Mouse (Mus musculus): ENCODE results near the gene Arhgef3. TPM values are rescaled to one million over a fixed set of nuclear protein-coding genes. Genes with fewer than 3 reads are reported as not detected.

Arhgef3 gene
- polyA plus RNA-seq, 1 experiment from 2014 or later, result 3.5 TPM

DNA sequence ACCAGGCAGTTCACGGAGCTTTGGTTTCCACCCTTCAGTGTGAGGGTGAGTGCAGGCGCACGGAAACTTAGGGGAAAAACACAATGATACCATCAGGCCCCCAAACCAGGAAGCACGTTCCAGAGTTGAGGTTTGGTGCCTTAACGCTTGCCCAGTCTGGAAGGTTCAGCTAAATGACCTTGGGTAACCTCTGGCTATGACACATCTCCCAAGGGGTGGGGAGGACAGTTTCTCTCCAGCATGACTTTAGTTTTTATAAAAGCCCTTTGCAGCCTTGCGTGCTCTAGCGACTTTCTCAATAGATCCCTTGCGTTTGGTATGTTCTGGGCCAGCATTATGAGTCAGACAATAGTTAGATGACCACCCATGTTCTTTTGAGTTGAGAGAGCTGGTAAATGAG lies 8.8 kb downstream of the Arhgef3 start:
- no peaks in the 10 kb centered on the region for H3K4me1 ChIP-seq (replicated peaks; ENCODE audit: control insufficient read depth, insufficient read depth, low read length)
- H3K4me2 ChIP-seq (replicated peaks; ENCODE audit: low read depth, low read length), result no peak overlapping the region
- no peaks in the 10 kb centered on the region for H3K9me3 ChIP-seq (ENCODE audit: control insufficient read depth, low read length)
- 53% methylated on average over 8 of the region's 8 CpGs for WGBS
- no peak overlapping the region for H3K4me3 ChIP-seq (ENCODE audit: low read depth, low read length)
- ATAC-seq (ENCODE audit: low FRiP score) (no peak), DNase-seq (ENCODE audit: low spot score) (no peak)
- no peak overlapping the region for H3K27ac ChIP-seq (ENCODE audit: low read depth, low read length)
- no peak overlapping the region for H3K9ac ChIP-seq (ENCODE audit: low read depth, low read length)
- no peaks in the 10 kb centered on the region for H3K27me3 ChIP-seq (ENCODE audit: control insufficient read depth, insufficient read depth, low read length)
- no peaks in the 10 kb centered on the region for H3K36me3 ChIP-seq (ENCODE audit: control insufficient read depth, insufficient read depth, low read length)

DNA sequence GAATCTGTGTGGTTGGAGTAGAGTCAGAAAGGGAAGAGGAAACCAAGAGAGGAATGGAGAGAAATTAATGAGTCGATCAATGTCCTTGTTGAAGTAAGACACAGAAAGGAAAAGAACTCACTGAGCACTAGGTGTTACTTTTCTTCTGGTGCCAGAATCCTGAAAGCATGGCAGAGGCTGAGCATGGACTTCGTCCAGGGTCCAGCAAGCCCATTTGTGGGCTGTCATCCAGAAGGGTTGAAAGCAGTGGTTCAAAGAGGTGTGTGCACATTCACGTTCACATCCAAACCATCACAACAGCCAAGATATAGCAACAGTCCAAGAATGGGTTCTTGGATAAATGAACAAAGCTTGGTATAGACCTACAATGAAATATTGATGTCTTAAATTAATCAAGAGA lies 15.3 kb downstream of the Arhgef3 start:
- 91% methylated on average over 3 of the region's 3 CpGs for WGBS
- H3K27ac ChIP-seq (ENCODE audit: low read depth, low read length), result no peak overlapping the region
- H3K4me3 ChIP-seq (ENCODE audit: low read depth, low read length), result no peak overlapping the region
- H3K4me1 ChIP-seq (replicated peaks; ENCODE audit: control insufficient read depth, insufficient read depth, low read length), result no peaks in the 10 kb centered on the region
- DNase-seq (ENCODE audit: low spot score) (no peak), ATAC-seq (ENCODE audit: low FRiP score) (no peak)
- no peaks in the 10 kb centered on the region for H3K9me3 ChIP-seq (ENCODE audit: control insufficient read depth, low read length)
- no peak overlapping the region for H3K9ac ChIP-seq (ENCODE audit: low read depth, low read length)
- no peak overlapping the region for H3K4me2 ChIP-seq (replicated peaks; ENCODE audit: low read depth, low read length)
- H3K36me3 ChIP-seq (ENCODE audit: control insufficient read depth, insufficient read depth, low read length), result no peaks in the 10 kb centered on the region
- no peaks in the 10 kb centered on the region for H3K27me3 ChIP-seq (ENCODE audit: control insufficient read depth, insufficient read depth, low read length)

DNA sequence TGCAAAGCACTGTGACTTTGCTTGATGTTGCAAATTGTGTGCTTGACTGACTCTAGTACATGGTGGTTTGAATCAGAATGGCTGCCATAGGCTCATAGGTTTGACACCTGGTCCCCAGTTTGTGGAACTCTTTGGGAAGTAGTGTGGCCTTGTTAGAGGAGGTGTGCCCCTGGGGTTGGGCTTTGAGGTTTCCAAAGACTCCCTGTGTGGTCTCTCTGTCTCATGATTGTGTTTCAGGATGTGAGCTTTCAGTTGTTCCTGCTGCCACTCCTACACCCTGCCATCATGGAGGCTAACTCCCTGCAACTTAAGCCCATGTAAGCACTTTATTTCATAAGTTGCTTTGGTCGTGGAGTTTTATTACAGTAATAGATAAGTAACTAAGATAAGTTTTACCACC lies 16.0 kb downstream of the Arhgef3 start:
- H3K36me3 ChIP-seq (ENCODE audit: control insufficient read depth, insufficient read depth, low read length), result no peaks in the 10 kb centered on the region
- no peaks in the 10 kb centered on the region for H3K27me3 ChIP-seq (ENCODE audit: control insufficient read depth, insufficient read depth, low read length)
- H3K4me2 ChIP-seq (replicated peaks; ENCODE audit: low read depth, low read length), result no peak overlapping the region
- H3K9ac ChIP-seq (ENCODE audit: low read depth, low read length), result no peak overlapping the region
- no peaks in the 10 kb centered on the region for H3K4me1 ChIP-seq (replicated peaks; ENCODE audit: control insufficient read depth, insufficient read depth, low read length)
- ATAC-seq (ENCODE audit: low FRiP score) (no peak), DNase-seq (ENCODE audit: low spot score) (no peak)
- H3K4me3 ChIP-seq (ENCODE audit: low read depth, low read length), result no peak overlapping the region
- WGBS, result 77% methylated on average over 1 of the region's 1 CpGs
- H3K27ac ChIP-seq (ENCODE audit: low read depth, low read length), result no peak overlapping the region
- H3K9me3 ChIP-seq (ENCODE audit: control insufficient read depth, low read length), result no peaks in the 10 kb centered on the region

DNA sequence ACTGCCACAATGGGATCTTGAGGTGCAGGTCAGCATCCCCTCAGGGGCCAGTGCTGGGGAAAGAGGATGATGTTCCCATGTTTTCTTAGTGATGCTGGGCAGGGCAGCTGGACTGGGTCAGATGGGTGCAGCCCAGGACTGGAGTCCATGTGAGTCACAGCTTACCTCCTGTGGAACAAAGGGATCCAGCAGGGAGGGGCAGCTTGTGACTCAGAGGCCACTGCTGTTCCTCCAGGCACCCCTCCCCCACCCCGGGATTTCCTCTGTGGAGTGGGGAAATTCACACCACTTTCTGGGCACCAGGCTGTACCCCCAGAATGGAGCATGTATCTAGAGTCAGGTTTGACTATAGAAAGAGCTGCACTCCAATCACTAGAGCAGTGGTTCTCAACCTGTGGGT lies 16.8 kb downstream of the Arhgef3 start:
- no peak overlapping the region for H3K4me3 ChIP-seq (ENCODE audit: low read depth, low read length)
- no peak for DNase-seq (ENCODE audit: low spot score)
- H3K9ac ChIP-seq (ENCODE audit: low read depth, low read length), result no peak overlapping the region
- H3K9me3 ChIP-seq (ENCODE audit: control insufficient read depth, low read length), result no peaks in the 10 kb centered on the region
- H3K4me2 ChIP-seq (replicated peaks; ENCODE audit: low read depth, low read length), result no peak overlapping the region
- no peaks in the 10 kb centered on the region for H3K4me1 ChIP-seq (replicated peaks; ENCODE audit: control insufficient read depth, insufficient read depth, low read length)
- no peaks in the 10 kb centered on the region for H3K36me3 ChIP-seq (ENCODE audit: control insufficient read depth, insufficient read depth, low read length)
- H3K27ac ChIP-seq (ENCODE audit: low read depth, low read length), result no peak overlapping the region
- no peak for ATAC-seq (ENCODE audit: low FRiP score)
- H3K27me3 ChIP-seq (ENCODE audit: control insufficient read depth, insufficient read depth, low read length), result no peaks in the 10 kb centered on the region
- 83% methylated on average over 1 of the region's 1 CpGs for WGBS

DNA sequence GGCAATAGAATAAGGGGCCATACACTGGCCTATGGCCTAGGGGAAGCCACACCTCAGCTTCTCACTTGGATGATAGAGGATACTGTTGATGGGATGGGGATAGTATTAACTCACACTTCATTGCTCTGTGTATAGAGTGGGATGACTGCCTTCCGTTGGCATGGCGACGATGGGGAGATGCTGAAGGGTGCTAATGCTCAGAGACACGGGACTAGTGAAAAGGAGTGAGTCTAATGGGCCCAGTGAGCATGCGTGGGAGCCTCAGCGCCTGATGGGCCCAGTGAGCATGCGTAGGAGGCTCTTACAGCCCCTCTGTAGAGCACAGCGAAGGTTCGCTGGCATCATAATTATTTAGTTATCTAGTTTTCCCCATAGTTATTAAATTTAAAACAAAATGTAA lies 24.2 kb downstream of the Arhgef3 start:
- ATAC-seq (ENCODE audit: low FRiP score) (no peak), DNase-seq (ENCODE audit: low spot score) (no peak)
- H3K27me3 ChIP-seq (ENCODE audit: control insufficient read depth, insufficient read depth, low read length), result no peaks in the 10 kb centered on the region
- no peaks in the 10 kb centered on the region for H3K9me3 ChIP-seq (ENCODE audit: control insufficient read depth, low read length)
- no peaks in the 10 kb centered on the region for H3K36me3 ChIP-seq (ENCODE audit: control insufficient read depth, insufficient read depth, low read length)
- no peaks in the 10 kb centered on the region for H3K4me1 ChIP-seq (replicated peaks; ENCODE audit: control insufficient read depth, insufficient read depth, low read length)
- H3K4me3 ChIP-seq (ENCODE audit: low read depth, low read length), result no peak overlapping the region
- no peak overlapping the region for H3K4me2 ChIP-seq (replicated peaks; ENCODE audit: low read depth, low read length)
- H3K9ac ChIP-seq (ENCODE audit: low read depth, low read length), result no peak overlapping the region
- H3K27ac ChIP-seq (ENCODE audit: low read depth, low read length), result no peak overlapping the region
- WGBS, result 87% methylated on average over 9 of the region's 9 CpGs

DNA sequence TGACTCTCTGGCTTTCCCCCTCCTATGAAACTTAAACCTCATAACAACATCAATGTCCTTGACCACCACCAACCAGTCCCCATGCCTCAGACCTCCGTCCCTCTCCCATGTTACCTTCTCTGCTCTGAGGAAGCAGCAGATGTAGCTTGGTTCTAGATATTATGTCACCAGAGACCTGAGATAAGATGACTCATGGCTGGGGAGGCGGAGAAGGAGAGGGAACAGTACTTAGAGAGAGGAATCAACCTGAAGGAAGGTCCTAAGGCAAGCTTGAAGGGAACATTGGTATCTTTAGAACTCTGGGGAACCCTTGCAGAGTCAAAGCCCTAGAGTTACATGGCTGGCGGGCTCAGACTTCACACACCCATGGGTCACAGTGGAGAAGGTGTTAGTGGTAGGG lies 25.3 kb downstream of the Arhgef3 start:
- Histone ChIP-seq H3K27me3 (ENCODE audit: control insufficient read depth, insufficient read depth, low read length) (no peaks in the 10 kb centered on the region), H3K4me1 (replicated peaks; ENCODE audit: control insufficient read depth, insufficient read depth, low read length) (no peaks in the 10 kb centered on the region), H3K4me2 (replicated peaks; ENCODE audit: low read depth, low read length) (no peak overlapping the region), H3K36me3 (ENCODE audit: control insufficient read depth, insufficient read depth, low read length) (no peaks in the 10 kb centered on the region), H3K4me3 (ENCODE audit: low read depth, low read length) (no peak overlapping the region), H3K9ac (ENCODE audit: low read depth, low read length) (no peak overlapping the region), H3K27ac (ENCODE audit: low read depth, low read length) (no peak overlapping the region), H3K9me3 (ENCODE audit: control insufficient read depth, low read length) (no peaks in the 10 kb centered on the region)
- 87% methylated on average over 3 of the region's 3 CpGs for WGBS
- DNase-seq (ENCODE audit: low spot score), result no peak
- no peak for ATAC-seq (ENCODE audit: low FRiP score)

DNA sequence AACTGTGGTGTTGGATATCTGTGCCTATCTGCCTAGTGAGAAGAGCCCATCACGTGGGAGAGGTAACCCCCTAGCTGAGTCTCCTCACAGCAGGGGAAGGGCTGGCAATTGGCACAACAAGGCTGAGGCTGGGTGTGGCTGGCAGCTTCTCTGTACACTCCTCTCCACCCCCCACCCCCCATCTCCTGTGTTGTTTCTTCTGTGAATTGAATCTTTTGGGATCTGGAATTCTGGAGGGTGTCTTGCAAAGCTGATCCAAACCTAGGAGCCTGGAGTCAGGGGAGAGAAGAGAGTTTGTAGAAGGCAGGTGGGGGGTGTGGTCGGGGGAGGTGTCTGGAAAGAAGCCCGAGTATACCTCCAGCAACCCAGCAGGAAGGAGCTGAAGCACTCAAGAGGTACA lies 26.8 kb downstream of the Arhgef3 start:
- WGBS, result 22% methylated on average over 3 of the region's 3 CpGs
- Histone ChIP-seq H3K4me3 (ENCODE audit: low read depth, low read length) (no peak overlapping the region), H3K9ac (ENCODE audit: low read depth, low read length) (no peak overlapping the region), H3K27ac (ENCODE audit: low read depth, low read length) (no peak overlapping the region), H3K27me3 (ENCODE audit: control insufficient read depth, insufficient read depth, low read length) (no peaks in the 10 kb centered on the region), H3K36me3 (ENCODE audit: control insufficient read depth, insufficient read depth, low read length) (no peaks in the 10 kb centered on the region), H3K9me3 (ENCODE audit: control insufficient read depth, low read length) (no peaks in the 10 kb centered on the region), H3K4me2 (replicated peaks; ENCODE audit: low read depth, low read length) (no peak overlapping the region), H3K4me1 (replicated peaks; ENCODE audit: control insufficient read depth, insufficient read depth, low read length) (no peaks in the 10 kb centered on the region)
- ATAC-seq (ENCODE audit: low FRiP score) (no peak), DNase-seq (ENCODE audit: low spot score) (no peak)

DNA sequence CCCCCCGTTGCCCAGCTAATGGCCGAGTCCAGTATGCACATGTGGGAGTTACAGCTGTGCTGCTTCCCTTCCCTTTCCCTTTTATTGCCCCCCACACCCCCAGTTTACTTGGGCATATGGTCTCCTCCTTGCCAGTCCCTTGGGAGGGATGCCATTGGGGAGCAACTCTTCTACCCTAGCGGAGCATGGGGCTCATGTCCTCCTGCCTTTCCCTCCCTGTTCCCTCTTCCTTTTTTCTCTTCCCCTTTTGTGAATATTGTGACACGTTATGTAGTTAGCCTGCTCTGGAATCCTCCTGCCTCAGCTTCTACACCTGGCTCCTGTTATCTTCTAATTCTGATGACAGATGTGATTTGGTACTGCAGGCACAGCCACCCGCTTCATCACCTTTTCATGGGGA lies 28.0 kb downstream of the Arhgef3 start:
- no peak for ATAC-seq (ENCODE audit: low FRiP score)
- WGBS, result 94% methylated on average over 5 of the region's 5 CpGs

DNA sequence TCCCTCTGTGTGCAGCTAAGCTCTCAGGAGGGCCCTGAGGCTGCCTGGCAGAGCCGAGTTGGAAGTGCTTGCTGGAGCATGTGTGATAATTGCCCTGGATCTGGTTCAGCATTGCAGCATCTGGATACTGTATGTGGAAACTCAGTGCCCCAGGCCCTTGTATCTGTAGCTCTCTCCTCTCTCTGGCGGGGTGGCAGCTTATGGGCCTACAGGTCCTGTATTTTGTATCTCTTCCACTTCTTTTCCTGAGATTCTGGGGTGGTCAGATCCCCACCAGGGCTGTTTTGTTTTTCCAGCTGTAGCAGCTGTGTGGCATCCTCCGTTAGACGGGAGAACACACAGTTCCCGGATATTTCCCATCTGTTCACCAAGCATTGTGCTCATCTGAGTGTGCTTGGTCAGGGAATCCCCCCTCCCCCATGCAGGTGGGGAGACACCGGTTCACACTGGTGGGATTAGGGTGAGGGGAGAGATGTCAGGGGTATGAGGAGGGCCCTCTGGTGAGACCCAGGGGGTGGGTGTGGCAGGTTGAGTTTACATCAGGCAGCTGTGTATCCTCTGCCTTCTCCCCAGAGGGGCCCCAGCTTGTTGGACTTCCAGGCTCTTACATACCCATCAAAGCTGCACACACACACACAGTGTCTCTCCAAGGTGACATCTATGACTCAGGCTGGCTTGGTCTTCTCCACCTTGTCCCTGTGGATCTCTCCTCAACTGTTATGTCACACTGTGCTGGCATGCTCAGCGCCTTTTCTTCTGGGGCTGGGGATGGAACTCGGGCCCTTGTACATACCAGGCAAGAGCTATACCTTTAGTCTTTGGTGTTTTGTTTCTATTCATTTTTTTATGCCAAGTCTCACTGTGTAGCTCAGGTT lies 30.7 kb downstream of the Arhgef3 start:
- ATAC-seq (ENCODE audit: low FRiP score) (no peak), DNase-seq (ENCODE audit: low spot score) (no peak)
- Histone ChIP-seq H3K9ac (ENCODE audit: low read depth, low read length) (no peak overlapping the region), H3K4me2 (replicated peaks; ENCODE audit: low read depth, low read length) (no peak overlapping the region), H3K4me1 (replicated peaks; ENCODE audit: control insufficient read depth, insufficient read depth, low read length) (no peaks in the 10 kb centered on the region), H3K27ac (ENCODE audit: low read depth, low read length) (no peak overlapping the region), H3K36me3 (ENCODE audit: control insufficient read depth, insufficient read depth, low read length) (no peaks in the 10 kb centered on the region), H3K9me3 (ENCODE audit: control insufficient read depth, low read length) (no peaks in the 10 kb centered on the region), H3K27me3 (ENCODE audit: control insufficient read depth, insufficient read depth, low read length) (no peaks in the 10 kb centered on the region), H3K4me3 (ENCODE audit: low read depth, low read length) (no peak overlapping the region)
- WGBS, result 64% methylated on average over 8 of the region's 8 CpGs

More for the DNA sequence above, 28.0 kb downstream of the Arhgef3 start:
- H3K4me3 ChIP-seq (ENCODE audit: low read depth, low read length), result no peak overlapping the region
- no peak overlapping the region for H3K4me2 ChIP-seq (replicated peaks; ENCODE audit: low read depth, low read length)
- H3K9me3 ChIP-seq (ENCODE audit: control insufficient read depth, low read length), result no peaks in the 10 kb centered on the region
- no peaks in the 10 kb centered on the region for H3K27me3 ChIP-seq (ENCODE audit: control insufficient read depth, insufficient read depth, low read length)
- no peak overlapping the region for H3K27ac ChIP-seq (ENCODE audit: low read depth, low read length)
- no peak for DNase-seq (ENCODE audit: low spot score)
- no peaks in the 10 kb centered on the region for H3K36me3 ChIP-seq (ENCODE audit: control insufficient read depth, insufficient read depth, low read length)
- H3K4me1 ChIP-seq (replicated peaks; ENCODE audit: control insufficient read depth, insufficient read depth, low read length), result no peaks in the 10 kb centered on the region
- H3K9ac ChIP-seq (ENCODE audit: low read depth, low read length), result no peak overlapping the region
